Mouse (Mus musculus) heart, adult 2 months (tissue): ENCODE results near the gene 4930539E08Rik.

Source experiments
- CTCF ChIP-seq: fragments of 200-600 bp; IDR thresholded peaks from 2 replicates; pipeline ENCODE4 v1.8.1; 2022; ENCODE audit warnings: antibody characterized with exemption, mild to moderate bottlenecking, moderate library complexity
- EP300 ChIP-seq: fragments of 200-500 bp; IDR thresholded peaks from 2 replicates; pipeline ENCODE4 v1.6.1; 2011; ENCODE audit warnings: low read depth, low read length, control low read depth; ENCODE audit not compliant: insufficient read depth
- POLR2A ChIP-seq: fragments of 200-500 bp; IDR thresholded peaks from 2 replicates; pipeline ENCODE4 v1.6.1; 2011; ENCODE audit warnings: mild to moderate bottlenecking, low read depth, low read length, control low read depth; ENCODE audit not compliant: insufficient read depth

DNA sequence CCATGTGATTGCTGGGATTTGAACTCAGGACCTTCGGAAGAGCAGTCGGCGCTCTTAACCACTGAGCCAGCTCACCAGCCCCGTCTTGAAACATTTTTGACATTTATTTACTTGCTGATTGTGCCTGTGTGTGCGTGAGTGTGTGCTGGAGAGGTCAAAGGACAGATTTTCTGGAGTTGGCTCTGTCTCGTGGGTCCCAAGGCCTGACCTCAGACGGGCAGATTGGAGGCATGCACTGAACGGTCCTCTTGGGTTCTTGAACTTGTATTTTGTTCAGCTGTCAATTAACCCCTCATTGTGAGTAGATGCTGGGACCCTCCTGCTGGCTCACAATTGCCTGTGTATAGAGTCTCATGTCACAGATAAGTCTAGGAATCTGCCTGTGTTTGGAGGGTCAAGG is 28.9 kb downstream of the 4930539E08Rik start:
- no peak for TF ChIP-seq EP300
- no peak for TF ChIP-seq CTCF
- TF ChIP-seq POLR2A = no peak
